Mouse (Mus musculus): ENCODE measurements around the gene Ksr2. TPM values are rescaled to one million over a fixed set of nuclear protein-coding genes. Genes with fewer than 3 reads are reported as not detected.

Ksr2 gene
- polyA plus RNA-seq, 1 experiment = 0.14 TPM

GRCm38 (mm10) chr5:117521156-117521555, 107.4 kb downstream of the Ksr2 start:
- Histone ChIP-seq H3K4me1 (ENCODE audit: control insufficient read depth, insufficient read depth, insufficient read length, low read length) (no peaks in the 10 kb centered on the region), H3K4me3 (ENCODE audit: low read depth, low read length) (no peak overlapping the region), H3K27ac (ENCODE audit: insufficient read depth, low read depth, low read length) (no peak overlapping the region), H3K36me3 (ENCODE audit: control insufficient read depth, insufficient read depth, low read length) (no peaks in the 10 kb centered on the region), H3K27me3 (ENCODE audit: control insufficient read depth, insufficient read depth, low read length) (no peaks in the 10 kb centered on the region)
- no peak for TF ChIP-seq CTCF (IDR thresholded peaks at IDR 0.05; ENCODE audit: extremely low read depth, insufficient read length, insufficient replicate concordance, low read depth, low read length)
- no peak for TF ChIP-seq POLR2A (IDR thresholded peaks at IDR 0.05; ENCODE audit: low read depth, low read length)
- 61% methylated on average over 4 of the region's 4 CpGs for WGBS

- no peaks in the 10 kb centered on the region for H3K4me1 ChIP-seq (ENCODE audit: control insufficient read depth, insufficient read depth, insufficient read length, low read length)
- no peak overlapping the region for H3K4me3 ChIP-seq (ENCODE audit: low read depth, low read length)
- H3K27me3 ChIP-seq (ENCODE audit: control insufficient read depth, insufficient read depth, low read length) = no peaks in the 10 kb centered on the region
- no peaks in the 10 kb centered on the region for H3K36me3 ChIP-seq (ENCODE audit: control insufficient read depth, insufficient read depth, low read length)
- H3K27ac ChIP-seq (ENCODE audit: insufficient read depth, low read depth, low read length) = no peak overlapping the region
- TF ChIP-seq CTCF (IDR thresholded peaks at IDR 0.05; ENCODE audit: extremely low read depth, insufficient read length, insufficient replicate concordance, low read depth, low read length) = no peak
- TF ChIP-seq POLR2A (IDR thresholded peaks at IDR 0.05; ENCODE audit: low read depth, low read length) = no peak
- 78% methylated on average over 4 of the region's 4 CpGs for WGBS
These were observed 107.9 kb downstream of the Ksr2 start for GRCm38 (mm10) chr5:117521701-117522100.

- Histone ChIP-seq H3K36me3 (ENCODE audit: control insufficient read depth, insufficient read depth, low read length) (no peaks in the 10 kb centered on the region), H3K27me3 (ENCODE audit: control insufficient read depth, insufficient read depth, low read length) (no peaks in the 10 kb centered on the region), H3K4me3 (ENCODE audit: low read depth, low read length) (no peak overlapping the region), H3K4me1 (ENCODE audit: control insufficient read depth, insufficient read depth, insufficient read length, low read length) (no peaks in the 10 kb centered on the region), H3K27ac (ENCODE audit: insufficient read depth, low read depth, low read length) (no peak overlapping the region)
- WGBS = 69% methylated on average over 4 of the region's 4 CpGs
- TF ChIP-seq CTCF (IDR thresholded peaks at IDR 0.05; ENCODE audit: extremely low read depth, insufficient read length, insufficient replicate concordance, low read depth, low read length) = no peak
- TF ChIP-seq POLR2A (IDR thresholded peaks at IDR 0.05; ENCODE audit: low read depth, low read length) = no peak
These were observed 108.7 kb downstream of the Ksr2 start for GRCm38 (mm10) chr5:117522471-117522870.

GRCm38 (mm10) chr5:117523010-117523409, 109.2 kb downstream of the Ksr2 start:
- WGBS = 80% methylated on average over 10 of the region's 10 CpGs

GRCm38 (mm10) chr5:117530991-117531390, 117.2 kb downstream of the Ksr2 start:
- no peak overlapping the region for H3K27ac ChIP-seq (ENCODE audit: insufficient read depth, low read depth, low read length)
- TF ChIP-seq POLR2A (IDR thresholded peaks at IDR 0.05; ENCODE audit: low read depth, low read length) (no peak), CTCF (IDR thresholded peaks at IDR 0.05; ENCODE audit: extremely low read depth, insufficient read length, insufficient replicate concordance, low read depth, low read length) (no peak)
- peaks cover 7% of the 10 kb centered on the region; the same call in 1 of the 2 replicates for H3K27me3 ChIP-seq (ENCODE audit: control insufficient read depth, insufficient read depth, low read length)
- H3K4me3 ChIP-seq (ENCODE audit: low read depth, low read length) = no peak overlapping the region
- H3K36me3 ChIP-seq (ENCODE audit: control insufficient read depth, insufficient read depth, low read length) = no peaks in the 10 kb centered on the region
- 64% methylated on average over 6 of the region's 6 CpGs for WGBS
- no peaks in the 10 kb centered on the region for H3K4me1 ChIP-seq (ENCODE audit: control insufficient read depth, insufficient read depth, insufficient read length, low read length)

More at GRCm38 (mm10) chr5:117523010-117523409, 109.2 kb downstream of the Ksr2 start:
- Histone ChIP-seq H3K27me3 (ENCODE audit: control insufficient read depth, insufficient read depth, low read length) (no peaks in the 10 kb centered on the region), H3K36me3 (ENCODE audit: control insufficient read depth, insufficient read depth, low read length) (no peaks in the 10 kb centered on the region), H3K4me1 (ENCODE audit: control insufficient read depth, insufficient read depth, insufficient read length, low read length) (no peaks in the 10 kb centered on the region), H3K27ac (ENCODE audit: insufficient read depth, low read depth, low read length) (no peak overlapping the region), H3K4me3 (ENCODE audit: low read depth, low read length) (no peak overlapping the region)
- TF ChIP-seq POLR2A (IDR thresholded peaks at IDR 0.05; ENCODE audit: low read depth, low read length) (no peak), CTCF (IDR thresholded peaks at IDR 0.05; ENCODE audit: extremely low read depth, insufficient read length, insufficient replicate concordance, low read depth, low read length) (no peak)

- Histone ChIP-seq H3K27ac (ENCODE audit: insufficient read depth, low read depth, low read length) (no peak overlapping the region), H3K27me3 (ENCODE audit: control insufficient read depth, insufficient read depth, low read length) (no peaks in the 10 kb centered on the region), H3K4me3 (ENCODE audit: low read depth, low read length) (no peak overlapping the region), H3K4me1 (ENCODE audit: control insufficient read depth, insufficient read depth, insufficient read length, low read length) (no peaks in the 10 kb centered on the region), H3K36me3 (ENCODE audit: control insufficient read depth, insufficient read depth, low read length) (no peaks in the 10 kb centered on the region)
- 33% methylated on average over 3 of the region's 3 CpGs for WGBS
- TF ChIP-seq CTCF (IDR thresholded peaks at IDR 0.05; ENCODE audit: extremely low read depth, insufficient read length, insufficient replicate concordance, low read depth, low read length) = no peak
- TF ChIP-seq POLR2A (IDR thresholded peaks at IDR 0.05; ENCODE audit: low read depth, low read length) = no peak
These were observed 125.4 kb downstream of the Ksr2 start for GRCm38 (mm10) chr5:117539221-117539620.

GRCm38 (mm10) chr5:117541654-117542053, 127.9 kb downstream of the Ksr2 start:
- TF ChIP-seq POLR2A (IDR thresholded peaks at IDR 0.05; ENCODE audit: low read depth, low read length) = no peak
- no peak for TF ChIP-seq CTCF (IDR thresholded peaks at IDR 0.05; ENCODE audit: extremely low read depth, insufficient read length, insufficient replicate concordance, low read depth, low read length)
- Histone ChIP-seq H3K27me3 (ENCODE audit: control insufficient read depth, insufficient read depth, low read length) (no peaks in the 10 kb centered on the region), H3K27ac (ENCODE audit: insufficient read depth, low read depth, low read length) (no peak overlapping the region), H3K36me3 (ENCODE audit: control insufficient read depth, insufficient read depth, low read length) (no peaks in the 10 kb centered on the region), H3K4me3 (ENCODE audit: low read depth, low read length) (no peak overlapping the region), H3K4me1 (ENCODE audit: control insufficient read depth, insufficient read depth, insufficient read length, low read length) (no peaks in the 10 kb centered on the region)
- 22% methylated on average over 8 of the region's 8 CpGs for WGBS

Measured in small intestine, adult 2 months (tissue).